Mouse (Mus musculus): ENCODE measurements around the gene Pycr2.

Gene Pycr2

GRCm38 (mm10) chr1:180940776-180941460, 36.8 kb downstream of the Pycr2 start:
- no peak for DNase-seq (ENCODE audit: low spot score)

DNA sequence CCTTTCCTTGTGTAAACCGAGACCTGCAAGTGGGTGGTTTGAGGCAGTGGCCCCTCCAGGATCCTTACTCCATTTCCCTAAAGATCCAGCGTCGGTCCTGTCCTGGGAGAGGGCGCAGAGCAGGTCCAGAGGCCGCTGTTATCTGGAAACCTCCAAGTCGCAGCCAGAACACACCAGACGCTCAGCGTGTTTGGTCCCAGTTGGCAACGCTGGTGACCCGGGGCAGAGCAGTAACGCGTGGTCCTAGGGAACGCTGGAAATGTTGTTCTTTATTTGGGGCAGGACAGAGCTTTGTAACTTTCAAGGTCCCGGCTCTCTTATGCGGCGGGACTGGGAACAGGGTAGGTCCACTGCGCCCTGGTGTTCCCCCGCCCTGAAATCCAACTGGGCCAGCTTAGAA, 37.6 kb downstream of the Pycr2 start:
- DNase-seq (ENCODE audit: low spot score): peak; percentile 33

GRCm38 (mm10) chr1:180942166-180943031, 38.3 kb downstream of the Pycr2 start, which contains the start of gene Tmem63a:
TSS of gene Tmem63a (plus strand) at chr1:180942344.
- DNase-seq (ENCODE audit: low spot score): peak; percentile 61

- no peak for DNase-seq (ENCODE audit: low spot score)
Observed at GRCm38 (mm10) chr1:180943032-180943644, 39.0 kb downstream of the Pycr2 start.

DNA sequence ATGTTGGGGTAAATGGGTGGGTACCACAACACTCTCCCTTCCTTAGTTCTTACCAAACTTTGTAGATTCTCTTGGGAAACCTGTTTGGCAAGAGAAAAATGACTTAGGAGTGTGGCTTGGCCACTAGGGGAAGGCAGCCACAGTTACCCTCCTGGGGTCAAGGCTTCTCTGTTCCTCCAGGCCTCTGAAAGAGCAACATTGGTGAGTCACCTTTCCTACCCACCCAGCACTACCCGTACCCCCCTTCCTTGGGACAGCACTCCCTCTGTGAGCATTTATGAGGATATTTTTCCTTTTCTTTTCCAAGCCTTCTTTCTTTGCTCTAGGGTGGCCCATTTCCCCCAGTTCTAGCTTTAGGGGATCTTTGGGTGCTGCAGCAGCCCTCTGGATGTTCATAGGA, 39.8 kb downstream of the Pycr2 start:
- DNase-seq (ENCODE audit: low spot score): no peak

GRCm38 (mm10) chr1:180944553-180944952, 40.5 kb downstream of the Pycr2 start:
- no peak for DNase-seq (ENCODE audit: low spot score)

DNA sequence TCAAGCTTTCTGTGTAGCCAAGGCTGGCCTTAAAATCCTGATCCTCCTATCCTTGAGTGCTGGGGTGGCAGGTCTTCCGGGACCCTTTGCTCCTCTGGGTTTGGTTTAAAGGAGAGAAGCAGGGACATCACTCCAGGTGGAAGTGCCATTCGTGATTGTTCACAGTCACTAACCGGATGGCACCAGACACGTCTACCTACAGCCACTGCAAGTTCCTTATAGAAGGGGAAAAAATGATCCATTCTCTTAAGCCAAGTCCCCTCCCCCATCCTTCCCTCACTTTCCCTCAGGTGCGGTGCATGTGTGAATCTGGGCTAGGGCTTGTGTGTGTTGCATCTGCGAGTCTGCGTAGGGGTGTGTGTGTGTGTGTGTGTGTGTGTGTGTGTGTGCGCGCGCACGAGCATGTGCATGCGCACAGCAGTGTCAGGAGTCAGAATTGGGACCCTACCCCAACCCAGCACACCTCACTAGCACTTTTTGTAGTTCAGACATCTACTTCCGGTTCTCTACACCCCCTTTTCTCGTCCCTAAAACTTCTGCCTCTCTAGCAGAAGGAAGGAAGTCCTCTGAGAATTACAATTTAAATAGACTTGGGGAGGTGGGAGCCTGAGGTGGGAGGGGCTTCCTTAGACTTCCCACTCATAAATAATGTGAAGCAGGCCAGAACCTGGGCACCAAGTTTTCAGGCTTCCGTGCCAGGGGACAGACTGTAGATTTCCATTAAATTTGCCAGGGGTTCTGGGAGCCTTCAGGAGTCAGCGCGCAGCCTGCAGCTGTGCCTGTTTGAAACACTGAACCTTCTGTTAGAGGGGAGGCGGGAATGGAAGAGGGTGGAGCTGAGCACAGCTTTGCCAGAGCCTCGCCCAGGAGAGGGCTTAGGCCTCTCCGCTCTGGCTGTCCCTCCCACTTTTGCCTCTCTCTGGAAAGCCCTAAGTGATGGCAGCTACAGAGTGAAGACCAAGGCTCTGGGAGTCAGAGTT, 41.2 kb downstream of the Pycr2 start:
- DNase-seq (ENCODE audit: low spot score): no peak

- DNase-seq (ENCODE audit: low spot score): no peak
Observed at GRCm38 (mm10) chr1:180946448-180946847, 42.4 kb downstream of the Pycr2 start.

DNA sequence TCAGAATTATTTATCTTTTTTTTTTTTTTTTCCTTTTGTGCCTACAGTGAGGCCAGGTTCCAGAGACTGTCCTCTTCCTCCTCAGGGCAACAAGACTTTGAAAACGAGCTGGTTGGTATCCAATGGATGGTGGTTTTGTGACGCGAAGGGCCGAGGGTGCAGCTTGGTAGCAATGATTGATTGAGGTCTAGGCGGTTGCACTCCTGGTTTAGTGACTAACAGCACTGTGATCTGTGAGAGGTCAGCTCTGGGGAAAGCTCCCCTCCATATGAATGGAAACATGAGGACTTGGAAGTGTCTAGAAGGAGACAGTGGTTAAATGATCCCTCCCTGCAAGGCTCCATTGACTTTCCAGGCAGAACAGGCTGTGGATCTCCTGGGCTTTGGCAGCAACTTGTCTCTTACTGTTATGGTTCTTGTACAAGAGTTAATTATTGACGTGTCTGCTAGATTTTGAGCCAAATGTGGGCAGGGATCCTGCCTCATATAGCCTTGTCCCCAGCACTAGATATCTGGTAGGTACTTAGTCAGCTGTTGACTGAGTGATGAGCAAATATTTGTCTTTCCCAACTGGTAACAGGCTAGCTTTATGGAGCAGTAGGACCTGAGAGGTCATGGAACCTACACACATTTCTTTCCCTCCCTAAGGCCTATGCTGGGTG, 48.1 kb downstream of the Pycr2 start:
- DNase-seq (ENCODE audit: low spot score): no peak

DNA sequence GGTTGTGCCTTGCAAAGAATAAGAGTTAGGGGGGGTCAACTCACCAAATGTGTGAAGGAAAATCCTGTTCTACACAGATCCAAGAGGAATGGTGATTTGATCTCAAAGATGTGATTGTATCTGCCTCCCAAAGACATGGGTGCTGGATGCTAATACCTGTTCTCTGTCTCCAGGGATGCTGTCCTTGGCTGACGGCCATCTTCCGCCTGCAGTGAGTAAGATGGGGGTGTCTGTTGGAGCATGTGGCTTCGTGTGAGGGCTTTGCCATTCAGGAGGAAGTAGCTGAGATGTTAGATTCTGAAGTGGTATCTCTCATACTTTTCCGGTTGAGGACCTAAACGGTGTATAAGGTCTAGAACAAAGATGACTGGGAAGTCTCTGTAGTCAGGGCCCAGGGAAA, 48.7 kb downstream of the Pycr2 start:
- no peak for DNase-seq (ENCODE audit: low spot score)

DNA sequence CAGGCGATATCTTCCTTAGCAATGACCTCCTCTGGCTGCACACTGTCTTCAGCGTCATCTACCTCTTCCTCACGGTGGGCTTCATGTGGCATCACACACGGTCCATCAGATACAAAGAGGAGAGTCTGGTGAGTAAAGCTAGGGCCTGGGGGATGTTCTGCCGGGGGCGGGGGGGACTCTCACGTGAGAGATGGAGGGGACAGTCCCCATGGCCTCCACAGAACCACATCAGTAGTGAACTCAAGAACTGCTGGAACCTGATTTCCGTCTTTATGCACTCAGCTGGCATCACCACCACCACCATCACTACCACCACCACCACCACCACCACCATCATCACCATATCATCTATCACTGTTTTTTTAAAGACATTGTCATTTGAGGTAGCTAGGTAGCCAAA, 52.3 kb downstream of the Pycr2 start:
- no peak for DNase-seq (ENCODE audit: low spot score)

- DNase-seq (ENCODE audit: low spot score): no peak
Observed at GRCm38 (mm10) chr1:180956973-180957381, 52.9 kb downstream of the Pycr2 start.

All from ovary, postnatal 10 days (tissue).